In genomic region chr15:29680865-29681264, GRCm38 (mm10) we compare ENCODE assay signal across 34 mouse cellular contexts.
"Had no signal": no experiment of that assay in that cellular context is flagged by ENCODE, and none has a peak within 500 bp of the region (broad histone marks: within the 10 kb centered on the region; RNA-seq: fewer than 3 reads in every experiment).

No protein-coding gene starts in this region.

- DNase-seq: heart, postnatal 10 days; heart, postnatal 14 days; heart, postnatal 36 days; heart, postnatal 4 days; kidney, adult 11 months; kidney, adult 18-20 months; kidney, adult 2 months; kidney, adult 8-10 months; kidney, adult 9 months; kidney, postnatal 10 days; kidney, postnatal 14 days; kidney, postnatal 25 days; kidney, postnatal 36 days; kidney, postnatal 4 days; layer of hippocampus, adult 9-11 months; layer of hippocampus, postnatal 36 days had no signal

- ATAC-seq: hindbrain, embryonic 16.5 days; hindbrain, postnatal 0 days; inflammation-experienced regulatory T-cells, adult 6 months; intestine, embryonic 15.5 days; intestine, embryonic 16.5 days; intestine, postnatal 0 days had no signal

- H3K4me2 ChIP-seq: heart, embryonic 11.5 days; heart, embryonic 12.5 days; heart, embryonic 13.5 days; heart, embryonic 15.5 days; hindbrain, embryonic 12.5 days; hindbrain, embryonic 13.5 days; hindbrain, embryonic 14.5 days; hindbrain, embryonic 15.5 days; intestine, embryonic 15.5 days; kidney, embryonic 15.5 days had no signal

- H3K36me3 ChIP-seq: heart, embryonic 12.5 days; heart, embryonic 13.5 days; heart, embryonic 15.5 days; hindbrain, embryonic 10.5 days; hindbrain, embryonic 12.5 days; hindbrain, embryonic 13.5 days; hindbrain, embryonic 15.5 days; intestine, embryonic 15.5 days; kidney, embryonic 15.5 days had no signal

- H3K27me3 ChIP-seq: heart, embryonic 12.5 days; heart, embryonic 13.5 days; heart, embryonic 15.5 days; hindbrain, embryonic 12.5 days; hindbrain, embryonic 13.5 days; hindbrain, embryonic 15.5 days; intestine, embryonic 15.5 days; kidney, embryonic 15.5 days had no signal

- H3K4me3 ChIP-seq: heart, embryonic 12.5 days; heart, embryonic 13.5 days; heart, embryonic 15.5 days; hindbrain, embryonic 10.5 days; hindbrain, embryonic 12.5 days; hindbrain, embryonic 13.5 days; hindbrain, embryonic 15.5 days; intestine, embryonic 15.5 days; kidney, embryonic 15.5 days; layer of hippocampus, adult 2 months; left cerebral cortex, adult 2 months had no signal
